Mouse (Mus musculus) gastrocnemius, adult 18-20 months (tissue): ENCODE results near the gene Klri1. TPM values are rescaled to one million over a fixed set of nuclear protein-coding genes. Genes with fewer than 3 reads are reported as not detected.
"Not testable (repeated sequence)": the region's sequence is repeated elsewhere in the genome, so short reads cannot be mapped to it uniquely, and the experiment has no call there.

Source experiments
- DNase-seq: peaks from one replicate; pipeline ENCODE4 v3.0.0; 2021; ENCODE audit warnings: low spot score
- long read RNA-seq, 2 experiments: library from polyadenylated mRNA; stranded (forward); transcript quantifications; one replicate each; pipeline ENCODE4 v2.0.0; 2021
- microRNA-seq: library from miRNA; unstranded; fragments of <30 nt; microRNA quantifications from one replicate; pipeline ENCODE4 v1.2.0, GENCODE M21; 2021
- total RNA-seq, 2 experiments: library from RNA; stranded (reverse); gene quantifications; 2 replicates each; pipeline ENCODE4 v1.2.3; 2021

Gene Klri1
- total RNA-seq, result not detected
- long read RNA-seq, experiment 1, result 0 reads
- long read RNA-seq, experiment 2, result 0 reads

DNA sequence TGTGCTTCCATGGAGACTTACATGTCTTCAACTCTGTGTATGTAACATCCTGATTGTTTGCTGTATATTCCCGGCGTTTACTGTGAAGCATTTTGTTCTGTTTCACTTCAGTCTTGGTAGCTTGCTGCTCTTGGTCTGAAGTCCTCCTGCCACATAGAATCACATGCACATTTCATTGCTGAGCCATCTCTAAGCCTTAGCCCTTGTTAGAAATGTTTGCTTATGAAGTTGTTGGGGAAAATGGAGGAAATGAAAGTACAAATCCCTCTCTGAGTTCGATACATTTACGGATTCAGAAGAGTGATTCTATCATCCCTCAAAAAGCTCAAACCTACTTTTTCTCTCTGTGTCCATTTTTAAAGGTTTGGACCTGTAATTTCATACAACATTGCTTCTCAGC, at the start of gene Klri1:
Gene Klri1 (minus strand): TSS at position 101 of the 400 bp plus-strand sequence.
- DNase-seq, result no peak

DNA sequence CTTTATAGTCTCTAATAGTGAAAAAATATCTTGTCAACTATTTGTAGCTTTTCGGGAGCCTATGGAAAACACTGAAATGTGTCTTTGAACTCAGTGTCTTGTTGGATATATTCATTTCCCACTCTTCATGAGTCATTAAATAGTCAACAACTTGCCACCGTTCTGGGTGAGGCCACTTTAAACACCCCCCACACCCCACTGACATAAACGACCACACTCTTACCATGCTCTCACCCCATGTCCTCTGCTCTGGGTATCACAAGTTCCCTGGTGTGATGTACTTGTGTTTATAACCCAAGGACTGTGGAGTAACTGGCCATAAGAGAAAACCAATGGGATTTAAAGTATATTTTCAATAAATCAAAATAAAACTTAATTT, 30.7 kb upstream of the Klri1 start:
- no peak for DNase-seq

DNA sequence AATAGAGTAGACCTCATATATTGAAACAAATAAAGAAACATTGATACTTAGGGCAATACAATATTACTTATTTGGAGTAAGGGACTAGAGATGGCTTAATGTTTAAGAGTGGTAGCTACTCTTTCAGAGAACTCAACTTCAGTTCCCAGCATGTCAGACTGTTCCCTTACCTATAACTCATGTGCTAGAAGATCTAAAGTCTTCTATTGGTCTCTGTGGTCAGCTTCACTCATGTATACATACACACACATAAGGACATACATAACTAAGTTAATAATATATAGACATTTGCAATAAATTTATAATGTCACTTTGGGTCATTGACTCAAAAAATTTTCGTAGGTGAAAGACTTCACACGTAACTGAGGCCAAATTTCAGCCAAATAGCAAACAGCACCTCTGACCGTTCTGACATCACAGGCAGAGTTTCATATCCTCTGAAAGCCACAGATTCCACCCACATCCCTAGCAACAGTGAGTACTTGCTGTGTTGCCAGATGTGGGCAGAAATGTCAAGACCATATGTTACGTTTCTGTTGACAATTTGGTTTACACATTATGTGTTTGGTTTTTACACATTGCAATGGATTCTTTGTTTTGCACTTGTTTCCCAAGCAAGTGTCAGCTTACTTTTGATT, 30.2 kb upstream of the Klri1 start:
- DNase-seq, result no peak

DNA sequence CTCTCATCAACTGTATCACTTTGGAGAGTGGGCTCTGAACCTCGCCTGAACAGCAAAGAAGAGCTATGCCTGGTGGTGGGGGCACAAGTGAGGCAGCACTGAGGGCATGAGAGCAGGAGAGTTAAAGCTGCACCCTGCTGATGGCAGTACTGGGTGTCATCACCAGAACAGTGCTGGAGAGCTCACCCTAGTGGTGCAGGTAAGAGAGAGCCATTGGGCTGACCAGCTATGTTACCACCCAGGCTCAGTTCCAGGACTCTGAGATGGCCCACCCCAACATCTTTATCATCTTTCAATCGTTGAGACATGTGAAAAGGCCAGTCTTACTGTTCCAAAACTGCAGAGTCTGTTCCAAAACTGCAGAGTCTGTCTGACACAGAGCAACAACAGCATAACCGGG, 29.2 kb upstream of the Klri1 start:
- no peak for DNase-seq

DNA sequence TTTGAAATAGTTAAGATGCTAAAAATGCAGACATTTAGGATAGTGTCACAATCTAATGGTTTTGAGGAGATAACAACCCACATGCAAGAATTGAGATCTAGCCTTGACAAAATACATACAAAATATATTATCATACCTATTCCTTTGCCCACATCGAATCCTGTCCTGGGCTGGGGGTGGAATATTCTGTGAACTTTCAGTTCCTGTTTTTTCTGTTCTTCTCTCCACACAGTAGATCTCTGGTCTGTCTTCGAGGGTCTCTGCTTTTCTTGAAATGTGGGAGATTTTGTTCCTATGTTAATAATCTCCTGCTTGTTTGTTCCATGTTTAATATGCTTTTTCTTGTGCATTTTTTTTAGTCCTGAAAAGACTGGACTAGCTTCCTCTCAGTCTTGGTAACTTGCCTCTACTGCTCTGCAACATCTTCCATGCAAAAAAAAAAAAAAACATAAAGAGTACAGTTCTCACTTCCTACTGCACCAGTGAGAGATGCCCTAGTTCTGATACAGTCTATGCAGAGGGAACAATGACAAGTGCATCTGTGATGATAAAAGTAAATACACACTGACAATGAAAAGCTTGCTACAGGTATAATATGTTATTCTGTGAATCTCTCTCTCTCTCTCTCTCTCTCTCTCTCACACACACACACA, 23.3 kb upstream of the Klri1 start, which contains the start of gene Klri2:
Gene Klri2 (minus strand): TSS at position 416 of the 653 bp plus-strand sequence.
- DNase-seq, result no peak

DNA sequence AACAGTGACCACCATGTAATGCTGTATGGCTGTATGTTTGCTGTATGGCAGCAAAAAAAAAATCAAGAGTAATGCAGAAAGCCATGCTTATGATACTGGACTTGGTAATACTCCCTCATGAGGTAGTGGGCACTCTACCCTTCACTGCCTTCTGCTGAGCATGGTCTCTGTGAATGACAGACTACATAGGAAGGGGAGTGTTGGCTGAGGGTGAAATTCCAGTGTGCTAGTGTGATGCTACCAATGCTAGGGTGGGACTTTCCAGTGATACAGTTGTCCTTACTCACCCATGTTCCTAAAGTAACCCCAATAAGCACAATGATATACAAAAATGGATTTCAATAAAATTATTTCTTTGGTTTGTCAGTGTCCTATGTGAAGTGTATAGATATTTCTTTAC, 19.5 kb upstream of the Klri1 start:
- no peak for DNase-seq

DNA sequence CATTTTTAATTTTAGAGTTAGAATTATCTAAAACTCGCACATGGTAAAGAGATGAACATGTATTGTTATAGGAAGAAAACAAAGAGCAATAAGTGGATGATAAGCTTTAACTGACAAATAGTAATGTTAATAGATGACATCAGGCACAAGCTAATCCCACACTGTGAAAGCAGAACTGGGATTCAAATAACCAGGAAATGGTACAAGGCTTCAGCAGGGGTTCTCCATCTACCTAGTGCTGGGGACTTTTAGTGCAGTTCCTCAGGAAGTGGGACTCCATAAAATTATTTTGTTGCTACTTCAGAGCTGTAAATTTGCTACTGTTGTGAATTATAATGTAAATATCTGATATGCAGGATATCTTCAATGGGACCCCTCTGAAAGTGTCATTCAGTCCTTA, 10.3 kb upstream of the Klri1 start:
- DNase-seq, result no peak

DNA sequence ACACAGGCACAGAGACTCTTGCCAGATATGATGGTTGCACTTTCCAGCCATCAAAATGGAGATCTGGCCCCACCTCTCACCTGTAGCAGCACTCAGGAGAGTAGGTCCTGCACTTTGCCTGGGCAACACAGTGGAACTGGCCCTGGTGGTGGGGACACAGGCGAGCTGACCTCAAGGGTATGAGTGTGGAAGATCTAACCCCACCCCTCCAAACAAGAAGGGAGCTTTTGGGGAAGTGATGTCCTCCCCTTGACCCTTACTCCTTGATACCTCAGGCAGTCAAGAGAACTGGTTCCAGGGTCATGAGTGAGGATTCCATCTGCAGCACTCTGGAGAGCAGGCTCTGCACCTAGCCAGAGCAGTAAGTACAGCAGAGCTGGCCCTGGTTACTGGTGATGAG, 4.5 kb upstream of the Klri1 start:
- no peak for DNase-seq

DNA sequence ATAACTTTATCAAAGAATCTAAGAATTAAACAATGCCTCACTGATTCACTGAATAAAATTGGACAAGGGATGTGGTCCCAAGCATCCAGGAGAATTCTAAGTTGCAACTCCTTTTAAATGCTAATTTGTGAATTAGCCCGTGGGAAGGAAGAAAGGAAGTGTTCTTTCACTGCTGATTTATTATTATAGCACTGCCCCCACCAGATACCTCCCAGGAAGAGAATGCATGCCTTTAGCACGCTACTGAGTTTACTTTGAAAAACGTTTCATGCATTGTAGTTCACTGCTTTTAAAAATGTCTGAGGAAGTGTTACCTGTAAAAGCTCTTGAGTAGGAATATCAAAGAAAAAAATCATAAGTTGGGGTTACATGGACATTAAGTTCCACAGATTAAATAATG, 3.6 kb upstream of the Klri1 start:
- no peak for DNase-seq

DNA sequence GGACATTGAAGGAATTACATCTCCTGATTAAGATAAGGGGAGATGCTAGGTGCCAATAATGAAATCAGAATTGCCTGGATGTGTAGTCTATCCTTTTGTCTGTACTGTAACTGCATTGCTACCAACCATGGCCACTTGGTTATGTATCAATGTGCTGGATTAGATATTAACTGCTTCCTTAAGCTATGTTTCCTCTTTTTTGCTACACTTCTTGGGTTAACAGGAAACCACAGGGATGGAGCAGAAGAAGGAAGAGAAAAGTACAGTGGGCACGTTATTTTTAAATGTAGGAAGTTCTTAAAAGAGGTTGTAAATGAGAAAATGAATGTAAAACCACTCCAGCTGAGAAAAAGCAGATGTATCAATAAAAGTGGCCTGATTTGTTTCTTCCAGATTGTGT, 3.4 kb downstream of the Klri1 start:
- DNase-seq, result no peak

DNA sequence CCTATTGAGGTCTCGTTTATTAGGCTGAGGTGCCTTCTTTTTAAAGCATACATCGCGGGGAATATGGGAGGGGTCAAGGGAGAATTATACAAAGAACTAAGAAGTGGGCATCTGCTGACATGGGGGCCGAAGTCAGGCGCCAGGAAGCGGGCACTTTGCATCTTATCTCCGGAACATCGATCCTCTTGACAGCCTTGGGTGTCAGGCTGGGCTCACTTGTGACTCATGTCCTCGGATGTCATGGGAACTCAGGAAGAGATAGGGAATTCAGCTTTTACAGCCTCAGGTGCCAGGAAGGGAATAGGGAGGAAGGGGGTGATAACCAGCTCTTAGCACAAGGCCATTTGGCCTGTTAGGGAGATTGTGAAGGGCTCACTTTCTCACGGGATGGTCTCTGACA, 25.5 kb downstream of the Klri1 start:
- not testable (repeated sequence) for DNase-seq

DNA sequence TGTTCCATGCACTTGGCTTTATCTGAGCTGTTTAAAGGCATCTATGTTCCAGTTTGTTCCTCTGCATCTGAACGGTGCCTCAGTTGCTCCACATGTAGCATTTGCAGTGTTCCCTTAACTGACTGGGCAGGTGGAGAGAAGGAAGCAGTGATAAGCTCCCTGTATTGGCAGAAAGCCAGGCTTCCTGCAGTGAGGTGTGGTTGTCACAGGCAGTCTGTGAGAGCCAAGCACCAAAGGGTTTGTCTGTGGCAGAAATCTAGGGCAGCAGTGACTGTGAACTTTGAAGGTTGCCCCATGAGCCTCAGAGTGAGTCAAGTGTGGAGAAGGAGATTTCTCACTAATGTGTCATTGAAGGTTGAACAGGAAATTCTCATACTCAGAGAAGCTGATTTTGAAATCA, 36.6 kb downstream of the Klri1 start:
- DNase-seq, result no peak

DNA sequence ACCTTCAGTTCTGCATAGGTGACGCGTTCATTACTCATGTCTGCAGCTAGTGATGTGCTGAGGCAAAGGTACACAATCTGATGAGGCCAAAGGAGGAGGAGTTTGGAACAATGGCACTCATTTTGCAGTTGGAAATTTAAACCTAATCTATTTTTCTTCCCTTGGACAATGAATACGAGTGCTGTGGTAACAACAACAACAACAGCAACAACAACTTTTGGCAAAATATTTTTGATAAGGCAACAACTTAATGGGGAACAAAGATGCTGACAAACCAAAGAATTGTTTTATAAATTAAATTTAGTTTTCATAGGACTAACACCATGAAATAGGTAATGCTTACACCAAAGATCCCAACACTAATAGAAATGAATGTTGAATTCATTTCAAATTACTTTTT, 38.1 kb downstream of the Klri1 start, which contains the start of gene Klrc1:
Gene Klrc1 (minus strand): TSS at position 101 of the 400 bp plus-strand sequence.
- DNase-seq, result no peak

DNA sequence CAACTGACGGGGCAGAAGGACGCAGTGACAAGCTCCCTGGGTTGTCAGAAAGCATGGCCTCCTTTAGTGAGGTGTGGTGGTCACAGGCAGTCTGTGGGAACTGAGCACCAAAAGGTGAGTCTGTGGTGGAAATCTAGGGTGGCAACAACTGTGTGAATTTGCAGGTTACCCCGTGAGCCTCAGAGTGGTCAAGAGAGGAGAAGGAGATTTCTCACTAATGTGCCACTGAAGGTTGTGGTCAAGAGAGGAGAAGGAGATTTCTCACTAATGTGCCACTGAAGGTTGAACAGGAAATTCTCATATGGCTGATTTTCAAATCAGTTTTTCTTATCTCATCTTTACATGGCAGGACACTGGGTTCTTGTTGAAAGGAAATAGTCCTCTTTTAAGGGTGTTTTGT, 55.6 kb downstream of the Klri1 start:
- DNase-seq, result not testable (repeated sequence)

DNA sequence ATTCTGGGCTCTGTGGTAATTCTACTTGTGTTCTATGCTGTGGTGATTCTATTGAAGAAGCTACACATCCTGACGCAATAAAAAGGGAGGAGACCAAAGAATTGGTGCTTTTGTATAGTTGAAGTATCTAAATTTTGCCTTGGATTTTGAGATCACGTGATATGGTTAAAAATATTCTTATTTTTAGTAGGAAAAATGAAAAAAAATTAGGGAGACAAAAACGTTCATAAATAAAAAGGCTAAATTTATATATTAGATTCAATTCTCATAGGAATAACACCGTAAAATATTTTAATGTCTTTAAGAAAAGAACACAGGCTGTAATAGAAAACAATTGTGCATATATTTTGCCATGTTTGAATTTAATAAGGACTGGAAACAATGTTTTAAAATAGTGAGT, 56.3 kb downstream of the Klri1 start, which contains the start of gene Klrc2:
Gene Klrc2 (minus strand): TSS at position 101 of the 400 bp plus-strand sequence.
- DNase-seq, result not testable (repeated sequence)

Small RNA genes within 50 kb of the gene (microRNA-seq; reads per million reads assigned to microRNA genes)
- gene Mir680-1, result not detected

Other genes starting within 250 kb of the Klri1 start
- under 1 TPM in 1 of 2 experiments, not detected in 1; 0.31 TPM for gene Olr1, start 210.0 kb downstream of the Klri1 start, total RNA-seq
- gene Tmem52b, start 204.6 kb downstream of the Klri1 start, total RNA-seq, result not detected
- 100 to 1,000 TPM in 1 of 2 experiments, 10 to 100 TPM in 1; 61.3 to 105 TPM for gene Gabarapl1, start 184.0 kb downstream of the Klri1 start, total RNA-seq
- not detected for gene Klre1, start 139.2 kb downstream of the Klri1 start, total RNA-seq
- not detected for gene Klrd1, start 125.3 kb downstream of the Klri1 start, total RNA-seq
- not detected for gene Klrk1, start 93.3 kb downstream of the Klri1 start, total RNA-seq
- gene Klrc3, start 73.8 kb downstream of the Klri1 start, total RNA-seq, result not detected
- not detected for gene Klrc2, start 56.4 kb downstream of the Klri1 start, total RNA-seq
- not detected for gene Klrc1, start 38.2 kb downstream of the Klri1 start, total RNA-seq
- gene Klri2, start 23.4 kb upstream of the Klri1 start, total RNA-seq, result not detected
- gene Gm156, start 67.1 kb upstream of the Klri1 start, total RNA-seq, result not detected
- gene Gm17631, start 145.5 kb upstream of the Klri1 start, total RNA-seq, result not detected
- not detected for gene Klra17, start 159.5 kb upstream of the Klri1 start, total RNA-seq
- not detected for gene Klra5, start 200.5 kb upstream of the Klri1 start, total RNA-seq